Mouse (Mus musculus): Measurements from ENCODE around the gene Svs5.
"Not testable (repeated sequence)": the region's sequence is repeated elsewhere in the genome, so short reads cannot be mapped to it uniquely, and the experiment has no call there.

GRCm38 (mm10) chr2:164343732-164344131 is 11.2 kb downstream of the Svs5 start:
- TF ChIP-seq CTCF (IDR thresholded peaks at IDR 0.05; ENCODE audit: extremely low read depth, insufficient read length, insufficient replicate concordance, low read depth, low read length); POLR2A (IDR thresholded peaks at IDR 0.05; ENCODE audit: low read depth, low read length): not testable (repeated sequence)
